In the genomic region with DNA sequence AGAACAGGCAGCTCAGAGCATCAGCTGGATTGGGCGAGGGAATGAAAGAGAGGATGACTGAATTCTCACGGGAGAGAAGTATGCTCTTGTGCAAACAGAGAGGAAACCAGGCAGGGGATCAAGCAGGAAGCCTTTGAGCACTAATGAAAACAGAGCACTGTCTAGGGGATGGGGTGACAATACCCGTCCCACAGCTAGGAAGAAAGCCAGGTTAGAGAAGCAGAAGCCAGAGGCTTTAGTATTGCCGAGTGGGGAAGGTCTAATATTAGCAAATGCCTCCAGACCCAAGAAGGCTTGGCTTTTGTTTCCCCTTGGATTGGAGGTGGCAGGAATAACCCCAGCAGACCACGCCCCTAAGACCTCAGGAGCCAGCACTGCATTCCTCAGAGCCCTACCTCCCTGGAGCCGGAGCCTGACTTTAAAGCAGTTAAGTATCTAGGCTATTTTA, we compare ENCODE assay signal across 8 mouse cellular contexts. TPM values are rescaled to one million over a fixed set of nuclear protein-coding genes. Genes with fewer than 3 reads are reported as not detected.
DNase-seq lines count a peak whose midpoint lies in the region; ATAC-seq and TF ChIP-seq lines count a peak whose summit lies in the region.

No protein-coding gene starts in this region.

- no peak for TF ChIP-seq CTCF in thymus, adult 2 months (IDR thresholded peaks at IDR 0.05; ENCODE audit: borderline replicate concordance, control insufficient read depth, extremely low read depth, insufficient read depth, low read length, poor library complexity)

- ATAC-seq in embryonic facial prominence, embryonic 13.5 days (ENCODE audit: insufficient number of reproducible peaks, insufficient read depth, low FRiP score, low TSS enrichment, low read depth): no peak
- ATAC-seq in erythroblast, adult 5-6 weeks (replicated peaks; ENCODE audit: low FRiP score, poor library complexity, severe bottlenecking): no peak

- WGBS in embryonic facial prominence, embryonic 13.5 days: 5% methylated on average over 6 of the region's 6 CpGs
- 4% methylated on average over 6 of the region's 6 CpGs for WGBS in midbrain, embryonic 10.5 days
- 75% methylated on average over 6 of the region's 6 CpGs for whole genome bisulfite sequencing in thymus, adult 2 months

- TF ChIP-seq POLR2A in thymus, adult 2 months (IDR thresholded peaks at IDR 0.05; ENCODE audit: control insufficient read depth, extremely low read depth, insufficient read depth, low read length, poor library complexity): no peak

- H3K27me3 ChIP-seq in embryonic facial prominence, embryonic 13.5 days: no peaks in the 10 kb centered on the region
- no peaks in the 10 kb centered on the region for H3K27me3 ChIP-seq in midbrain, embryonic 10.5 days (ENCODE audit: low read depth, poor library complexity, severe bottlenecking)
- H3K27me3 ChIP-seq in thymus, adult 2 months (ENCODE audit: control insufficient read depth, insufficient read depth, low read length): no peaks in the 10 kb centered on the region

- no peaks in the 10 kb centered on the region for H3K9me3 ChIP-seq in embryonic facial prominence, embryonic 13.5 days
- no peaks in the 10 kb centered on the region for H3K9me3 ChIP-seq in midbrain, embryonic 10.5 days (replicated peaks)

- peak overlapping the region; percentile 11 for H3K4me2 ChIP-seq in embryonic facial prominence, embryonic 13.5 days

- no peak overlapping the region for H3K4me3 ChIP-seq in embryonic facial prominence, embryonic 13.5 days
- no peak overlapping the region for H3K4me3 ChIP-seq in midbrain, embryonic 10.5 days
- H3K4me3 ChIP-seq in thymus, adult 2 months (ENCODE audit: control insufficient read depth, insufficient read depth, low read length): no peak overlapping the region

- no peaks in the 10 kb centered on the region for H3K36me3 ChIP-seq in embryonic facial prominence, embryonic 13.5 days
- H3K36me3 ChIP-seq in midbrain, embryonic 10.5 days: no peaks in the 10 kb centered on the region
- H3K36me3 ChIP-seq in thymus, adult 2 months (ENCODE audit: control insufficient read depth, insufficient read depth, low read length): no peaks in the 10 kb centered on the region

- peaks cover 57% of the 10 kb centered on the region for H3K4me1 ChIP-seq in embryonic facial prominence, embryonic 13.5 days
- peaks cover 93% of the 10 kb centered on the region for H3K4me1 ChIP-seq in midbrain, embryonic 10.5 days
- H3K4me1 ChIP-seq in thymus, adult 2 months (replicated peaks; ENCODE audit: control insufficient read depth, insufficient read depth, low read length): peaks cover 42% of the 10 kb centered on the region

- DNase-seq in Muller cell, postnatal 12 days (ENCODE audit: inconsistent ontology term): peak; percentile 40
- DNase-seq in kidney, adult 8-10 months: peak; percentile 26 to 62
- no peak for DNase-seq in midbrain, embryonic 10.5 days (ENCODE audit: low spot score)
- no peak for DNase-seq in thymus, adult 2 months
- DNase-seq in cerebellum, adult 9-10 months: no peak
- DNase-seq in cerebellum, postnatal 36 days: no peak

- H3K27ac ChIP-seq in embryonic facial prominence, embryonic 13.5 days: peak overlapping the region; percentile 41; the same call in 1 of the 2 replicates
- peak overlapping the region; percentile 14; the same call in 1 of the 2 replicates for H3K27ac ChIP-seq in midbrain, embryonic 10.5 days (replicated peaks)
- H3K27ac ChIP-seq in thymus, adult 2 months (ENCODE audit: control insufficient read depth, insufficient read depth, low read length): no peak overlapping the region

- H3K9ac ChIP-seq in embryonic facial prominence, embryonic 13.5 days: no peak overlapping the region

RNA-seq across cellular contexts. Expression of gene Arid3b, which starts 19.3 kb away (rescaled TPM):
- polyA plus RNA-seq in embryonic facial prominence, embryonic 13.5 days (2015; fragmentation: Nextera tagmentation; extraction: Ambion mirVana): 6.7 and 6.8 TPM in 2 replicates
- polyA plus RNA-seq in midbrain, embryonic 10.5 days (2016; fragmentation: Nextera tagmentation; extraction: Ambion mirVana): 40.2 and 41.0 TPM in 2 replicates
- 1.9 and 4.6 TPM in 2 replicates for total RNA-seq in erythroblast, adult 5-6 weeks (2015; ENCODE audit: low replicate concordance)
- total RNA-seq in erythroblast, adult 5-6 weeks (2017; ENCODE audit: low replicate concordance): 2.5 TPM in 2 replicates
- 68.0 and 70.3 TPM in 2 replicates for polyA plus RNA-seq in thymus, adult 2 months (2012; rRNA removed)

RNA-seq across cellular contexts. Expression of gene Clk3, which starts 51.6 kb away (rescaled TPM):
- 71.7 and 74.5 TPM in 2 replicates for polyA plus RNA-seq in embryonic facial prominence, embryonic 13.5 days (2015; fragmentation: Nextera tagmentation; extraction: Ambion mirVana)
- polyA plus RNA-seq in midbrain, embryonic 10.5 days (2016; fragmentation: Nextera tagmentation; extraction: Ambion mirVana): 100 and 106 TPM in 2 replicates
- total RNA-seq in erythroblast, adult 5-6 weeks (2015; ENCODE audit: low replicate concordance): 234 and 296 TPM in 2 replicates
- 403 and 420 TPM in 2 replicates for total RNA-seq in erythroblast, adult 5-6 weeks (2017; ENCODE audit: low replicate concordance)
- 597 and 762 TPM in 2 replicates for polyA plus RNA-seq in thymus, adult 2 months (2012; rRNA removed)

Comparison
In these comparisons a context has a peak if more than half of its experiments do, and no peak if none do; other contexts are left out.
1. DNase-seq: peak in Muller cell, postnatal 12 days (single experiment) and kidney, adult 8-10 months (2 of 2); none in midbrain, embryonic 10.5 days (single experiment), thymus, adult 2 months (single experiment), cerebellum, adult 9-10 months (single experiment) and cerebellum, postnatal 36 days (0 of 2).